Mouse (Mus musculus) brain, embryonic 14.5 days (tissue): Measurements from ENCODE around the gene Spem1.

ENCODE experiments used
- CTCF ChIP-seq: fragments of 200-500 bp; IDR thresholded peaks from 2 replicates; pipeline ENCODE4 v1.5.1; 2012; ENCODE audit warnings: inconsistent platforms, mild to moderate bottlenecking, moderate library complexity, borderline replicate concordance; ENCODE audit not compliant: insufficient read depth, insufficient read length; ENCODE audit errors: extremely low read depth
- POLR2A ChIP-seq: fragments of 200-500 bp; IDR thresholded peaks from 2 replicates; pipeline ENCODE4 v1.6.1; 2012; ENCODE audit warnings: mild to moderate bottlenecking, inconsistent platforms, borderline replicate concordance; ENCODE audit not compliant: poor library complexity, insufficient read depth, insufficient read length, severe bottlenecking; ENCODE audit errors: extremely low read depth

DNA sequence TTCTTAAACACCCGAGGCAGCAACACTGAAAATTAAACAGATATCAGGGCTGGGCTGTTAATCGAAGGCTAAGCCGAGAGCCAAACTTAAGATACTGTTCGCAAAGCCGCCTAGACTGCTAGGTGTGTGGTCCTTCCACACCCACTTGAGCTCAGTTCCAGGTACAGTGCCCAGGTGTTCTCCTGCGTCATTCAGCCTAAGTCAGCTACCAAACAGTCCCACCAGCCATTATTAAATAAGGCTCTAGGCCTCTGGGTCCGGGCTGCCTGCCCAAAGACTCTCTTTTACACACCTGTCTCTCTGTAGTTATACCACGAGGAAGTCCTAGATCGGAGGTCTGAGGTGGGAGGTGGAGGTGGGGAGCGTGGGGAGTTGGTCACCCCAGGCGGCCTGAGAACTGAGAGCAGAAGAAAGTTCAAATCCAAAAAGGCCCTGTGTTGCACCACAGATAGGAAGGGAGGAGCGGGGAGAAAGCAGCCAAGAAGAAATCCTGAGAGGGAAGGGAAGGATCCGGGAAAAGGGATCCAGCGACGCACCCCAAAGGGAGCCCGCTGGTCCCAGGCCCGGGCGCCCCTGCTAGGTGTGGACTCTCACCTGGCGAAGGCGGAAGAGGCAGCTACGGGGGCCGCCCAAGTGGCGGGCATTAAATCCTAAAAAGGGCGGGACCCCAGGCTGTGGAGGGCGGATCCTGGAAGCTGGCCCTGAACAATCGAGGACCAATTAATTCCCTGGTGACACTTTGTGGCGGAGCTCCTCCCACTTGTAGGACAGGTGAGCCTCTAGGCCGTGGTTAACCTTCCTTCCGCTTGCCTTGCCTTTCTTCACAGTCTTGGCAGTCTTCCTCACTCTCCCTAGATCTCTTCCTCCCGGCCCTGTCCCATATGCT is 36.4 kb upstream of the Spem1 start, which contains the start of gene Tnk1:
- TF ChIP-seq CTCF, result no peak
- no peak for TF ChIP-seq POLR2A
